Mouse (Mus musculus): ENCODE results near the gene Cdhr2.

Cdhr2 gene

DNA sequence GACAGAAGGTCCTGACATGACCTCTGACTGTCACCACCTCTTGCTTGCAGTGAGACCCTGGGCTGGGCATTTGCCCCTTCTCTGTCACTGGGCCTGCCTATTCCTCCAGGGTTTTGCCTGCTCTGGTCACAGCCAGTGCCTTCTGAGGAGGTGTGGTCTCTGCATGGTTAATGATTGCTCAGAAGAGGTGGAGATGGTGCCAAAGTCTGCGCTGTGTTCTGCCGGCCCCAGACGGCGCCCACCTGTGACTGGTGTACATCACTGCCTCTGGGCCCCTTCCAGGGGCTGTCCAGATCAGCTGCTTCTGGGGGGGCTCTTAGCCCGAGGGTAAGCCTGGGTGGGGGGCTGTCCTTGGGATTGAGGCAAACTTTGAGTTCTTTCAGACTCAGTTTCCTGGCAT lies at the start of gene Cdhr2:
Gene Cdhr2 (plus strand): TSS at position 219 of the 400 bp plus-strand sequence.
- no peak for DNase-seq (ENCODE audit: low spot score in 2 of 2)

DNA sequence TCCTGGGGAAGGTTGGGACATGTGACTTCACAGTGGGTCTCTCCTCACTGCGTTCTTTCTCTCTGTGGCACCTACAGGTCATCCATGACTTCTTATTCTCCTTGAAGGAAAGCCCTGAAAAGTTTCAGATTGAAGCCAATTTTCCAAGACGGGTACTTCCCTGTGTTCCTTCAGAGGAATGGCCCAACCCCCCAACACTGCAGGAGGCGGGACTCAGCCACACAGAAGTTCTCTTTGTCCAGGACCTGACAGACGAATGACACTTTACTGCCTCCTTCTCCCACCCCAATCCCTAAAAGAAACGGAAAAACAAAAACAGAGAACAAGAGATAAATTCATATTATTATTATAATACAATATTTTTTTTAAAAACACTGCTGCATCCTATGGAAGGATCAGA lies 40.4 kb upstream of the Cdhr2 start:
- DNase-seq (ENCODE audit: low spot score in 2 of 2) = no peak

DNA sequence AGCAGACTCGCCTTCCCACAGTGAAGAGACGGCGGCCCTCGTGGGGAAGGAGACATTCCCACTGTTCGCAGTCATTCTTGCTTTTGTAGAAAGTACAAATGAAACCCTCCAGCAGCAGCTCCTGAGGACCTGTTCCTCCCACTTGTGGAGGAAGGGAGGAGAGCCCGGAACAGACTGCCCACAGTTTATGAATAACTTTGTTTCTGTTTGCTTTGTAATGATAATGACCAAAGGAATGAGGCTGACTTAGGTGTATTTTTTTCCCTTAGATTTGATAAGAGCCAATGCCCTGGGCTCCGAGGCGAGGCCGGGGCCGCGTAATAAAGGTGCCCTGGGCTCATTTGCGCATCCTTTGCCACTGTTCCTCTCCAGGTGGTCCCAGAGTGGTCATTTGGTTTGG lies 39.9 kb upstream of the Cdhr2 start:
- no peak for DNase-seq (ENCODE audit: low spot score in 2 of 2)

- no peak for DNase-seq (ENCODE audit: low spot score in 2 of 2)
Measured at GRCm38 (mm10) chr13:54663999-54664398, 37.3 kb upstream of the Cdhr2 start.

DNA sequence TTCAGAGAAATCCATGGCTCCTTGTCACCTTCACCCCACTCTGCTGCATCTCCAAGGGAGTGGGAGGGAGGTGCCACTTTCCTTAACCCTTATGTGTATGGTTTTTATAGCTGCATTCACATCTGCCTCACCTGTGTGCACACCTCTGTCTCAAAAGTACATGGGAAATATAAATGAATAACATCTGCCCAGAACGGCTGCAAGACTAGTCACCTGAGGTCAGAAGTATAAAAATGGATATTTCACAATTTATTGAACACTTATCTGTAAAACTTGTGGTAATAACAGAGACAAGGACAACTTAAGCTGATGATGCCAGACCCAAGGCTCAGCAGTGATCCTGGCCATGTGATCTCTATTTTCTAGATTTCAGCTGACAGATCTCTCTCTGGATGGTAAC lies 36.8 kb upstream of the Cdhr2 start:
- no peak for DNase-seq (ENCODE audit: low spot score in 2 of 2)

DNA sequence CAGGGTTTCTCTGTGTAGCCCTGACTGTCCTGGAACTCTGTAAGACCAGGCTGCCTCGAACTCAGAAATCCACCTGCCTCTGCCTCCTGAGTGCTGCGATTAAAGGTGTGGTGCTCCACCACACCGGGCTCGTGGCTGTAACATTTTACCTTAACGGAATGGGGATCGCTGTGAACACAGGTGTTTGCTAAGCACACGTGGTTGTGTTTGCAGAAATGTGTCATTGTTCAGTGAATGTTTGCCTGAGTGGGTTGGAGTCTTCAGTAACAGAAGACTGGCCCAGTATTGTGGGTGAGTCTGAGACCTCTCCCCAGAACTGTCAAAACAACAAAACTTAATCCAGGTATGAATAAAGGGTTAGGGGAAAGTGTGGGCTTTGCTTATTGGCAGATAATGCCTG lies 36.2 kb upstream of the Cdhr2 start:
- DNase-seq (ENCODE audit: low spot score in 2 of 2) = no peak

GRCm38 (mm10) chr13:54670491-54670890 lies 30.8 kb upstream of the Cdhr2 start:
- DNase-seq (ENCODE audit: low spot score in 2 of 2) = no peak

DNA sequence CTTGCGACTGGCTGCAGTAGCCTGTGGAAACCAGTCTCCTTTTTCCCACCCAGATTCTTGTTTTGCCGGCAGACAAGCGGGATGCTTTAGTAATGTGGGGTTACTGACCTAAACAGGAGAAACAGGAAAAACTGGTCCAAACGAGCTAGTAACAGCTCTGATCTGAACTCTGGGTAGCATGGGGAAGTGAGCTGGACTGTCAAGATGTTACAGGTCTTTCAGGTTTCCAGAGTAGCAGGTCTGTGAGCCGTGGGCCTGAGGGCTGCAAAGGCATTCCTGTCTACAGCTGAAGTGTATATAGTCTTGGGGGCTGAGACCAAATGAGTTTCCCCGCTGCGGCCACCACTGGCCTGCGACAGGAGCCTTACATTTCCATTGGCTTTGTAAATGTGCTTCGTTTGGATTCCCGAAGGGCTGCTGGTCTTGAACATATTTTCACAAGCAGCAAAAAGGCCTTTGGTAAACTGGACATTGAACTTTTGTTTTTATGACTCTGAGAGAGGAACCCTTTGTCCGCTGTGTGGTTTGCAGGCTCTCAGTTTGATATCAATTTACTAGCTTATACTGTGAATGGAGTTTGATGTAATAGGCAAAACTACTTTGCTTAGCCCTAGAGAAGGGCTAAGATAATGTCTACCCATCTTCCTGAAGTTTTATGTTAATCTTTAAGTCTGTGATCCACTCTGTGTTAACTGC lies 25.2 kb upstream of the Cdhr2 start:
- no peak for DNase-seq (ENCODE audit: low spot score in 2 of 2)

GRCm38 (mm10) chr13:54678263-54678662 lies 23.0 kb upstream of the Cdhr2 start:
- DNase-seq (ENCODE audit: low spot score in 2 of 2) = no peak

GRCm38 (mm10) chr13:54680184-54680853 lies 20.9 kb upstream of the Cdhr2 start:
- no peak for DNase-seq (ENCODE audit: low spot score in 2 of 2)

DNA sequence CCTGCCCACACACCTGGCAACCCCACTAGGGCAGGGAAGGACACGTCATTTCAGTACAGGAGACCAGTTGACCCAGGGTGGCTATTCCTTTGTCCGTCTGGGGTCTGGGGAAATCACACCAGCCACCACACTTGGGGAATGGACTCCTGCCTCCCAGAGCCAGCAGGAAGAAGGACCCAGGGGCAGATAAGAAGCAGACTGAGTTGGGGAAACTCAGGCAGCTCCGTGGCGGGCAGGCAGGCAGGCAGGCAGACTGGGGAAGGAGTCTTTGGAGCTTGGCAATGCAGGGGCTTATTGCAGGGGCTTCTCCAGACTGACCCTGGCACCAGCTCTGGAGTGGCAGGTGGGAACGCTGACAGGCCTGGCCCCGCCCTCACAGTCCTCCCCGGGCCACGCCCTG lies 20.0 kb upstream of the Cdhr2 start:
- DNase-seq (ENCODE audit: low spot score in 2 of 2) = no peak

GRCm38 (mm10) chr13:54683301-54683700 lies 18.0 kb upstream of the Cdhr2 start:
- DNase-seq (ENCODE audit: low spot score in 2 of 2) = no peak

DNA sequence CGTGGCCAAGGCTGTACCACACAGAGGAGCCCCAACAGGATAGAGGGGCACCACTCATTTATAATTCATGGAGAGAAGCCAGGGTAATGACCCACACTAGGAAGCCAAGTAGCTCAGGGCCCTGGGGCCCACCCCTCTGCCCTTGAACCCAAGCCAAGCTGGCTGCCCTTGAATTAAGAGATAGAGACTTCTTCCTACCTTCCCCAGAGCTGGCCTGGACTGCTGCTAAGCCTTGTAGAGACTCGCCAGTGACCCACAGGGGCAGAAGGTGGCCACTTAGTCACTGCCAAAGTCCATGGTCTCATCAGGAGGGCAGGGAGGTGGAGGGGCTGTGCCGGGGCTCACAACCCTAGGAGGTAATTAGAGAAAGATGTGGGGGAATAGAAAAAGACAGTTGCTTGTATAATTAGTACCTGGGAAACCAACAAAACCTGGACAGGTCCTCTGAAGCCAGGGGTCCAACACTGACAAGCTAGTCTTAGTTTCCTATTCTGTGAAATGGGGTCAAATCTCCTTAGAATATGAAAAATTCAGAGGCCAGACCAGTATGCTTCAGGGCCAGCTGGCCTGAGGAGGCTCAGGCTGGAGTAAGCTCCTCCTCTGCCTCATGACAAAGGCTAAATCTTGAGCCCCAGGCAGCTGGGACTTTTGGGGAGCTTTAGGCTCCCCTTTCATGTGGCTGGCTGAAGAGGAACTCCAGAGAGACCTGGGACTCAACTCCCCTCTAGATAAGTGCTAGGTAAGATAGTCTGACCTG lies 16.9 kb upstream of the Cdhr2 start:
- no peak for DNase-seq (ENCODE audit: low spot score in 2 of 2)

- DNase-seq (ENCODE audit: low spot score in 2 of 2) = peak in 1 of 2 experiments; percentile 40
Measured at GRCm38 (mm10) chr13:54685174-54685573, 16.1 kb upstream of the Cdhr2 start.

DNA sequence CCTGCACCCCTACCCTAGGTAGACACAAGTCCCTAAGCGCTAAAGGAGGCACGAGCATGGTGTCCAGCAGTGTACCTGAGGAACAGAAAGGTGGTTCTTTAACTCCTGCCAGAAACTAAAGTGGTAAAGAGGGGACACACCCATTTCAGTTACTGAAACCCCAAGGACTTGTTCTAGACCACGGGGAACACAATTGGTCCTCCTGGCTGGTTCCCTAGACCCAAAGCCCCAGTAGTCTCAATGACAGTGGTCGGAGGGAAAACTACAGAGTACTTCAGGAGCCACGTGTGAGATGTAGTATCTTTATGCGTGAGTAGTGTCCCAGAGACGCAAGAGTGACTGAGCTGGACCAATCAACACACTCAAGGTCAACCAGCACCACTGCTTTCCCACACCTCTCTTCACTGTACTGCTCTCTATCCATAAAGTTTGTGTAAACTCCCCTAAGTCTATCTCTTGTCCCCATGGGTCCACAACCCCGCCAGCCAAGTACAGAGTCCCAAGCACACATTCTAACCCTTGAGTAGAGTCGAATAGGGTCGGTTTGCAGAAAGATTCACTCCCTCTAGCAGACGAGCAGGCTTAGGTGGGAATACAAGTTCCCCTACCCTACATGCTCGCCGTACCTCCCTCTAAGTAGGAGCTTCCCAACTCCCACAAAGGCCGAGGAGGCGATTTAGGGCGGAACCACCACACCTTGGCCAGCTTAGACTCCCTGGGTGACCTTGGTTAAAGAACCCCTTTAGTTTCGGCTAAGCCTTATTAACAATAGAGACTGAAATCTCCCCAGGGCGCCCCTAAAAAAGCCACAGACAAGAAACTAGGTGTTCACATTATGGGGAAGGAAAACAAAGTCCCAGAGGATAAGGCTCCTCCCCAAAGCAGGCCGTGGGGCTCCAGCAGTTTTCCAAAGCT lies 14.9 kb upstream of the Cdhr2 start:
- DNase-seq (ENCODE audit: low spot score in 2 of 2) = no peak

GRCm38 (mm10) chr13:54687096-54687495 lies 14.2 kb upstream of the Cdhr2 start:
- DNase-seq (ENCODE audit: low spot score in 2 of 2) = peak; percentile 80 to 87

DNA sequence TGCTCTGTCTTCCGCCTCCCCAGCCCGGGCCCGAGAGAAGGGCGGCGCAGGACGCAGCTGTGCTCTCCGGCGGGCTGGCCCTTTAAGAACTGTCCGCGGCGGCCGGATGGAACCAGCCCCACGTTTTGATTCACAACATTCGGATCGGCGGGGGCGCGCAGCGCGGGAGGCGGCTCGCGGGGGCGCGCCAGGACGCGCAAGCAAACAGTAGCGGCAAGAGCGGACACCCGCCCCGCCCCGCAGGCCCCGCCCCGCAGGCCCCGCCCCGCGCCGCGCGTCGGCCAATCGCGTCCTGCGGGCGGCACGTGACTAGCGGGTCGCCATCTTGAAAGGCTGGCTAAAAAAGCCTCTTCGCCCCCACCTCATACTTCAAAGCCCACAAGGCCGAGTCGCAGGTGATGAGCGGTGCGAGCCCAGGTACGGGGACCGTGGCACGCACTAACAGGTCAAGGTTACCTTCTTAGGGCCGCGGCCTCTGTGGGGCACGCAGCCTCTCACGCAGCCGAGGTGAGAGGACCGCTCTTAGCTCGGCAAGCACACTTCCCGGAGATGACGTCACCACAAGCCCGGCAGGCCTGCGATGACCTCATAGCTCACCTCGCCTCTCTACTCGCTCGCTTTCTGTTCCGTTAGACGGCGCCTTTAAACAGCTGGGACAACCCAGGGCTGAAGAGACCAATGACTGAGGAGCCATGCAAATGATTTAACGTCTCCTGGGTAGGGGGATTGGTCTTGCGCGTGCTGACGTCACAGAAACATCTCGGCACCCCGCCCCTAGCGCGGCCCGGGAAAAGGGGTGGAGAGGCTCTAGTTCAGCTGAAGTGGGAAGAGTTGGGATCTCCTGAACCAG lies 13.5 kb upstream of the Cdhr2 start:
- DNase-seq (ENCODE audit: low spot score in 2 of 2) = peak; percentile 96 to 97

GRCm38 (mm10) chr13:54690151-54690740 lies 11.0 kb upstream of the Cdhr2 start:
- DNase-seq (ENCODE audit: low spot score in 2 of 2) = no peak

GRCm38 (mm10) chr13:54691737-54692136 lies 9.5 kb upstream of the Cdhr2 start:
- DNase-seq (ENCODE audit: low spot score in 2 of 2) = no peak

Measured in heart, adult 9 months (tissue).